Mouse (Mus musculus): Measurements from ENCODE around the gene AA986860. TPM values are rescaled to one million over a fixed set of nuclear protein-coding genes. Genes with fewer than 3 reads are reported as not detected.

Gene AA986860
- polyA plus RNA-seq, 1 experiment from 2014 or later, result 8.0 TPM

- H3K36me3 ChIP-seq, result no peaks in the 10 kb centered on the region
- peaks cover 25% of the 10 kb centered on the region for H3K4me1 ChIP-seq
- ATAC-seq, result no peak
These were observed 29.8 kb downstream of the AA986860 start for GRCm38 (mm10) chr1:130761597-130761996.

GRCm38 (mm10) chr1:130762045-130762760, 30.4 kb downstream of the AA986860 start:
- ATAC-seq, result no peak
- Histone ChIP-seq H3K27ac (no peak overlapping the region), H3K4me3 (no peak overlapping the region), H3K9me3 (replicated peaks) (no peaks in the 10 kb centered on the region), H3K4me2 (no peak overlapping the region), H3K36me3 (no peaks in the 10 kb centered on the region), H3K27me3 (replicated peaks) (no peaks in the 10 kb centered on the region), H3K4me1 (peaks cover 31% of the 10 kb centered on the region), H3K9ac (no peak overlapping the region)
- WGBS (ENCODE audit: insufficient replicate concordance), result 71% methylated on average over 3 of the region's 3 CpGs

More at GRCm38 (mm10) chr1:130761597-130761996, 29.8 kb downstream of the AA986860 start:
- Histone ChIP-seq H3K4me3 (no peak overlapping the region), H3K27ac (no peak overlapping the region), H3K4me2 (no peak overlapping the region), H3K27me3 (replicated peaks) (no peaks in the 10 kb centered on the region), H3K9ac (no peak overlapping the region), H3K9me3 (replicated peaks) (no peaks in the 10 kb centered on the region)
- WGBS (ENCODE audit: insufficient replicate concordance), result 71% methylated on average over 1 of the region's 1 CpGs

GRCm38 (mm10) chr1:130764027-130764461, 32.3 kb downstream of the AA986860 start:
- no peaks in the 10 kb centered on the region for H3K27me3 ChIP-seq (replicated peaks)
- no peaks in the 10 kb centered on the region for H3K36me3 ChIP-seq
- no peaks in the 10 kb centered on the region for H3K9me3 ChIP-seq (replicated peaks)
- no peak overlapping the region for H3K4me2 ChIP-seq
- no peak overlapping the region for H3K9ac ChIP-seq
- H3K27ac ChIP-seq, result 0 out of 2 replicates have a peak overlapping the region, but pooled peaks have one; percentile 13
- H3K4me1 ChIP-seq, result peaks cover 33% of the 10 kb centered on the region
- 72% methylated on average over 12 of the region's 12 CpGs for WGBS (ENCODE audit: insufficient replicate concordance)
- no peak for ATAC-seq
- H3K4me3 ChIP-seq, result no peak overlapping the region

- H3K4me2 ChIP-seq, result no peak overlapping the region
- no peak overlapping the region for H3K9ac ChIP-seq
- 76% methylated on average over 5 of the region's 5 CpGs for WGBS (ENCODE audit: insufficient replicate concordance)
- H3K36me3 ChIP-seq, result no peaks in the 10 kb centered on the region
- H3K4me1 ChIP-seq, result peaks cover 24% of the 10 kb centered on the region
- no peak overlapping the region for H3K4me3 ChIP-seq
- no peaks in the 10 kb centered on the region for H3K27me3 ChIP-seq (replicated peaks)
- H3K27ac ChIP-seq, result no peak overlapping the region
- no peak for ATAC-seq
- H3K9me3 ChIP-seq (replicated peaks), result no peaks in the 10 kb centered on the region
These were observed 35.3 kb downstream of the AA986860 start for GRCm38 (mm10) chr1:130767066-130767465.

GRCm38 (mm10) chr1:130769925-130770324, 38.1 kb downstream of the AA986860 start:
- no peaks in the 10 kb centered on the region for H3K9me3 ChIP-seq (replicated peaks)
- H3K27me3 ChIP-seq (replicated peaks), result no peaks in the 10 kb centered on the region
- ATAC-seq, result no peak
- no peak overlapping the region for H3K27ac ChIP-seq
- H3K4me3 ChIP-seq, result no peak overlapping the region
- peaks cover 8% of the 10 kb centered on the region for H3K4me1 ChIP-seq
- H3K4me2 ChIP-seq, result no peak overlapping the region
- WGBS (ENCODE audit: insufficient replicate concordance), result 77% methylated on average over 2 of the region's 2 CpGs
- H3K36me3 ChIP-seq, result no peaks in the 10 kb centered on the region
- H3K9ac ChIP-seq, result no peak overlapping the region

- Histone ChIP-seq H3K4me2 (no peak overlapping the region), H3K4me3 (no peak overlapping the region), H3K27me3 (replicated peaks) (no peaks in the 10 kb centered on the region), H3K9me3 (replicated peaks) (no peaks in the 10 kb centered on the region), H3K27ac (no peak overlapping the region), H3K9ac (no peak overlapping the region), H3K4me1 (peaks cover 8% of the 10 kb centered on the region), H3K36me3 (no peaks in the 10 kb centered on the region)
- no peak for ATAC-seq
- 70% methylated on average over 4 of the region's 4 CpGs for WGBS (ENCODE audit: insufficient replicate concordance)
These were observed 38.7 kb downstream of the AA986860 start for GRCm38 (mm10) chr1:130770487-130770886.

- 61% methylated on average over 3 of the region's 3 CpGs for WGBS (ENCODE audit: insufficient replicate concordance)
- no peak overlapping the region for H3K4me2 ChIP-seq
- peaks cover 8% of the 10 kb centered on the region for H3K4me1 ChIP-seq
- H3K9ac ChIP-seq, result no peak overlapping the region
- ATAC-seq, result no peak
- H3K27me3 ChIP-seq (replicated peaks), result no peaks in the 10 kb centered on the region
- no peaks in the 10 kb centered on the region for H3K9me3 ChIP-seq (replicated peaks)
- no peak overlapping the region for H3K27ac ChIP-seq
- no peak overlapping the region for H3K4me3 ChIP-seq
- no peaks in the 10 kb centered on the region for H3K36me3 ChIP-seq
These were observed 39.3 kb downstream of the AA986860 start for GRCm38 (mm10) chr1:130770981-130771494.

GRCm38 (mm10) chr1:130775234-130775633, 43.5 kb downstream of the AA986860 start:
- 74% methylated on average over 2 of the region's 2 CpGs for WGBS (ENCODE audit: insufficient replicate concordance)
- Histone ChIP-seq H3K27me3 (replicated peaks) (peaks cover 5% of the 10 kb centered on the region; the same call in 1 of the 2 replicates), H3K27ac (no peak overlapping the region), H3K9ac (no peak overlapping the region), H3K4me2 (no peak overlapping the region), H3K9me3 (replicated peaks) (no peaks in the 10 kb centered on the region), H3K4me3 (no peak overlapping the region), H3K36me3 (no peaks in the 10 kb centered on the region), H3K4me1 (no peaks in the 10 kb centered on the region)
- ATAC-seq, result no peak

GRCm38 (mm10) chr1:130775691-130776331, 44.0 kb downstream of the AA986860 start:
- H3K9me3 ChIP-seq (replicated peaks), result no peaks in the 10 kb centered on the region
- no peak overlapping the region for H3K4me2 ChIP-seq
- no peak overlapping the region for H3K27ac ChIP-seq
- peaks cover 5% of the 10 kb centered on the region; the same call in 1 of the 2 replicates for H3K27me3 ChIP-seq (replicated peaks)
- H3K4me3 ChIP-seq, result no peak overlapping the region
- H3K36me3 ChIP-seq, result no peaks in the 10 kb centered on the region
- H3K4me1 ChIP-seq, result no peaks in the 10 kb centered on the region
- no peak overlapping the region for H3K9ac ChIP-seq
- no peak for ATAC-seq
- WGBS (ENCODE audit: insufficient replicate concordance), result 59% methylated on average over 7 of the region's 7 CpGs

GRCm38 (mm10) chr1:130776645-130777044, 44.9 kb downstream of the AA986860 start:
- Histone ChIP-seq H3K36me3 (no peaks in the 10 kb centered on the region), H3K9ac (no peak overlapping the region), H3K4me3 (no peak overlapping the region), H3K9me3 (replicated peaks) (no peaks in the 10 kb centered on the region), H3K4me1 (no peaks in the 10 kb centered on the region), H3K4me2 (no peak overlapping the region), H3K27ac (no peak overlapping the region), H3K27me3 (replicated peaks) (peaks cover 5% of the 10 kb centered on the region)
- peak; percentile 59 for ATAC-seq
- 74% methylated on average over 1 of the region's 1 CpGs for WGBS (ENCODE audit: insufficient replicate concordance)

GRCm38 (mm10) chr1:130779867-130780266, 48.1 kb downstream of the AA986860 start:
- no peak for ATAC-seq
- Histone ChIP-seq H3K36me3 (no peaks in the 10 kb centered on the region), H3K4me1 (peaks cover 5% of the 10 kb centered on the region; the same call in 1 of the 2 replicates), H3K4me3 (no peak overlapping the region), H3K4me2 (no peak overlapping the region), H3K27me3 (replicated peaks) (peaks cover 5% of the 10 kb centered on the region), H3K9ac (no peak overlapping the region), H3K9me3 (replicated peaks) (no peaks in the 10 kb centered on the region), H3K27ac (no peak overlapping the region)
- 72% methylated on average over 3 of the region's 3 CpGs for WGBS (ENCODE audit: insufficient replicate concordance)

- Histone ChIP-seq H3K4me1 (peaks cover 5% of the 10 kb centered on the region; the same call in 1 of the 2 replicates), H3K9me3 (replicated peaks) (no peaks in the 10 kb centered on the region), H3K4me2 (no peak overlapping the region), H3K27ac (no peak overlapping the region), H3K4me3 (no peak overlapping the region), H3K9ac (no peak overlapping the region), H3K36me3 (no peaks in the 10 kb centered on the region), H3K27me3 (replicated peaks) (peaks cover 11% of the 10 kb centered on the region)
- ATAC-seq, result peak; percentile 57; the same call in 1 of the 2 replicates
- 23% methylated on average over 4 of the region's 4 CpGs for WGBS (ENCODE audit: insufficient replicate concordance)
These were observed 52.3 kb downstream of the AA986860 start for GRCm38 (mm10) chr1:130784054-130784453.
